Mouse (Mus musculus) heart, embryonic 14.5 days (tissue): ENCODE measurements around the gene Rbp7. TPM values are rescaled to one million over a fixed set of nuclear protein-coding genes. Genes with fewer than 3 reads are reported as not detected.

ENCODE experiments used
- ATAC-seq: fragments of 200-750 bp; cut with Nextera tagmentation; 2 replicates; pipeline ENCODE4 v1.8.0; 2017; ENCODE audit warnings: low read depth, moderate TSS enrichment; ENCODE audit not compliant: insufficient number of reproducible peaks, insufficient read depth, low FRiP score
- H3K27ac ChIP-seq, 2 experiments: fragments of 200-500 bp in 1 of 2; fragments of 300-500 bp in 1 of 2; sonication (generic) in 1 of 2; replicated peaks in 1 of 2; 2 replicates each; pipeline ENCODE4 v1.5.1; 2012 to 2014; ENCODE audit warnings: low read depth in 2 of 2, low read length in 2 of 2, control low read depth in 1 of 2, mild to moderate bottlenecking in 1 of 2, mixed read lengths in 1 of 2; ENCODE audit not compliant: control insufficient read depth in 1 of 2, insufficient read depth in 1 of 2
- H3K27me3 ChIP-seq: fragments of 300-500 bp; sonication (generic); 2 replicates; pipeline ENCODE4 v1.6.1; 2014; ENCODE audit warnings: mild to moderate bottlenecking, low read length, control low read depth; ENCODE audit not compliant: control insufficient read depth, insufficient read depth
- H3K36me3 ChIP-seq: fragments of 300-500 bp; sonication (generic); 2 replicates; pipeline ENCODE4 v1.6.1; 2014; ENCODE audit warnings: mild to moderate bottlenecking, control low read depth, low read length, mixed read lengths; ENCODE audit not compliant: control insufficient read depth, insufficient read depth
- H3K4me1 ChIP-seq, 2 experiments: fragments of 200-500 bp in 1 of 2; fragments of 300-500 bp in 1 of 2; sonication (generic) in 1 of 2; 2 replicates each; pipeline ENCODE4 v1.6.1; 2012 to 2014; ENCODE audit warnings: low read length in 2 of 2, control low read depth in 1 of 2, mixed read lengths in 1 of 2; ENCODE audit not compliant: control insufficient read depth in 2 of 2, insufficient read depth in 2 of 2
- H3K4me2 ChIP-seq: fragments of 300-500 bp; sonication (generic); 2 replicates; pipeline ENCODE4 v1.6.1; 2014; ENCODE audit warnings: mild to moderate bottlenecking, low read length
- H3K4me3 ChIP-seq, 2 experiments: fragments of 200-500 bp in 1 of 2; fragments of 300-500 bp in 1 of 2; sonication (generic) in 1 of 2; 2 replicates each; pipeline ENCODE4 v1.5.1; 2012 to 2014; ENCODE audit warnings: low read length in 2 of 2, mild to moderate bottlenecking in 2 of 2, control low read depth in 1 of 2, low read depth in 1 of 2, moderate library complexity in 1 of 2; ENCODE audit not compliant: control insufficient read depth in 1 of 2, insufficient read depth in 1 of 2
- H3K9ac ChIP-seq: fragments of 300-500 bp; sonication (generic); 2 replicates; pipeline ENCODE4 v1.6.1; 2014; ENCODE audit warnings: mild to moderate bottlenecking, low read length
- H3K9me3 ChIP-seq: fragments of 300-500 bp; sonication (generic); 2 replicates; pipeline ENCODE4 v1.6.1; 2016; ENCODE audit warnings: low read length, control low read depth; ENCODE audit not compliant: control insufficient read depth
- WGBS: fragments of 180-500 bp; shearing (Covaris S2); extraction: QIAGEN DNeasy Blood & Tissue Kit; methylation state at CpG from one replicate; pipeline ENCODE4 v1.1.7; 2014; 5-methylcytosine and 5-hydroxymethylcytosine counted together
- polyA plus RNA-seq: library from polyadenylated mRNA; unstranded; fragments of >200 nt; fragmentation: Nextera tagmentation; extraction: Ambion mirVana; gene quantifications from 2 replicates; pipeline ENCODE4 v1.2.1, GENCODE M21; 2014

Gene Rbp7
- polyA plus RNA-seq, 1 experiment from 2014 or later, result 8.6 TPM

- no peaks in the 10 kb centered on the region for H3K27me3 ChIP-seq
- no peak overlapping the region for H3K4me3 ChIP-seq
- H3K9ac ChIP-seq, result no peak overlapping the region
- H3K27ac ChIP-seq, result no peak overlapping the region
- no peak overlapping the region for H3K4me2 ChIP-seq
- ATAC-seq, result no peak
- H3K9me3 ChIP-seq, result 0 out of 2 replicates have a peak, but pooled peaks cover 2% of the 10 kb centered on the region
- peaks cover 6 to 12% of the 10 kb centered on the region in 2 experiments for H3K4me1 ChIP-seq
- 95% methylated on average over 12 of the region's 12 CpGs for WGBS
- H3K36me3 ChIP-seq, result peaks cover 57% of the 10 kb centered on the region
Measured at GRCm38 (mm10) chr4:149487729-149488128, 33.0 kb upstream of the Rbp7 start.

- peak overlapping the region; percentile 84 for H3K9ac ChIP-seq
- H3K4me3 ChIP-seq, result peak overlapping the region; percentile 76 to 91
- WGBS, result 1% methylated on average over 10 of the region's 10 CpGs
- no peaks in the 10 kb centered on the region for H3K27me3 ChIP-seq
- peak overlapping the region; percentile 71 to 90 for H3K27ac ChIP-seq
- peaks cover 6 to 12% of the 10 kb centered on the region in 2 experiments for H3K4me1 ChIP-seq
- no peak for ATAC-seq
- H3K4me2 ChIP-seq, result peak overlapping the region; percentile 73
- H3K36me3 ChIP-seq, result peaks cover 42% of the 10 kb centered on the region
- H3K9me3 ChIP-seq, result no peaks in the 10 kb centered on the region
Measured at GRCm38 (mm10) chr4:149485825-149486206, 31.0 kb upstream of the Rbp7 start.

- no peaks in the 10 kb centered on the region for H3K9me3 ChIP-seq
- WGBS, result under 1% methylated on average over 60 of the region's 60 CpGs
- H3K36me3 ChIP-seq, result peaks cover 38% of the 10 kb centered on the region
- peak within 1 kb of the TSS; percentile 84 for H3K9ac ChIP-seq
- ATAC-seq, result peak; percentile 96
- no peaks in the 10 kb centered on the region for H3K27me3 ChIP-seq
- H3K27ac ChIP-seq, result peak within 1 kb of the TSS; percentile 78 to 90
- peak within 1 kb of the TSS; percentile 76 to 91 for H3K4me3 ChIP-seq
- peaks cover 6 to 12% of the 10 kb centered on the region in 2 experiments for H3K4me1 ChIP-seq
- peak within 1 kb of the TSS; percentile 73 for H3K4me2 ChIP-seq
Measured at GRCm38 (mm10) chr4:149485053-149485824, 30.5 kb upstream of the Rbp7 start, which contains the start of the genes Nmnat1 and Lzic. TSS of gene Nmnat1 (minus strand) at chr4:149485202. TSS of gene Lzic (plus strand) at chr4:149485229.

GRCm38 (mm10) chr4:149484566-149484965, 29.8 kb upstream of the Rbp7 start:
- ATAC-seq, result no peak
- Histone ChIP-seq H3K27ac (peak overlapping the region; percentile 78 to 90), H3K9ac (peak overlapping the region; percentile 84), H3K4me1 (peaks cover 6 to 12% of the 10 kb centered on the region in 2 experiments), H3K4me2 (peak overlapping the region; percentile 73), H3K9me3 (no peaks in the 10 kb centered on the region), H3K4me3 (peak overlapping the region; percentile 76 to 91), H3K36me3 (peaks cover 32% of the 10 kb centered on the region), H3K27me3 (no peaks in the 10 kb centered on the region)
- 40% methylated on average over 3 of the region's 3 CpGs for WGBS

- Histone ChIP-seq H3K4me3 (no peak within 1 kb of the TSS), H3K27ac (no peak within 1 kb of the TSS), H3K27me3 (no peaks in the 10 kb centered on the region), H3K9ac (no peak within 1 kb of the TSS), H3K9me3 (no peaks in the 10 kb centered on the region), H3K36me3 (peaks cover 20% of the 10 kb centered on the region), H3K4me1 (no peaks in the 10 kb centered on the region), H3K4me2 (no peak within 1 kb of the TSS)
- 85% methylated on average over 11 of the region's 11 CpGs for WGBS
- ATAC-seq, result no peak
Measured at GRCm38 (mm10) chr4:149477078-149477477, 22.3 kb upstream of the Rbp7 start, which contains the start of gene Tmem274. TSS of gene Tmem274 (plus strand) at chr4:149477378.

GRCm38 (mm10) chr4:149475096-149475495, 20.3 kb upstream of the Rbp7 start:
- Histone ChIP-seq H3K27me3 (no peaks in the 10 kb centered on the region), H3K36me3 (peaks cover 21% of the 10 kb centered on the region), H3K4me3 (no peak overlapping the region), H3K9ac (no peak overlapping the region), H3K9me3 (no peaks in the 10 kb centered on the region), H3K4me1 (no peaks in the 10 kb centered on the region), H3K27ac (no peak overlapping the region), H3K4me2 (no peak overlapping the region)
- WGBS, result 57% methylated on average over 7 of the region's 7 CpGs
- ATAC-seq, result no peak

GRCm38 (mm10) chr4:149469557-149469956, 14.8 kb upstream of the Rbp7 start:
- H3K4me1 ChIP-seq, result no peaks in the 10 kb centered on the region
- no peaks in the 10 kb centered on the region for H3K9me3 ChIP-seq
- 91% methylated on average over 3 of the region's 3 CpGs for WGBS
- no peaks in the 10 kb centered on the region for H3K27me3 ChIP-seq
- no peak overlapping the region for H3K4me3 ChIP-seq
- H3K9ac ChIP-seq, result no peak overlapping the region
- no peak overlapping the region for H3K27ac ChIP-seq
- H3K4me2 ChIP-seq, result no peak overlapping the region
- H3K36me3 ChIP-seq, result peaks cover 39% of the 10 kb centered on the region
- no peak for ATAC-seq
